Mouse (Mus musculus) retina, postnatal 1 day (tissue): ENCODE measurements around the gene Ankrd44.
A peak's percentile ranks its signal among the peaks of the same experiment; 100 is the strongest.

Experiments
- DNase-seq: peaks from one replicate; pipeline ENCODE4 v3.0.0-alpha.2; 2012

Gene Ankrd44

GRCm38 (mm10) chr1:54691824-54692223, 234.4 kb downstream of the Ankrd44 start:
- DNase-seq = no peak

DNA sequence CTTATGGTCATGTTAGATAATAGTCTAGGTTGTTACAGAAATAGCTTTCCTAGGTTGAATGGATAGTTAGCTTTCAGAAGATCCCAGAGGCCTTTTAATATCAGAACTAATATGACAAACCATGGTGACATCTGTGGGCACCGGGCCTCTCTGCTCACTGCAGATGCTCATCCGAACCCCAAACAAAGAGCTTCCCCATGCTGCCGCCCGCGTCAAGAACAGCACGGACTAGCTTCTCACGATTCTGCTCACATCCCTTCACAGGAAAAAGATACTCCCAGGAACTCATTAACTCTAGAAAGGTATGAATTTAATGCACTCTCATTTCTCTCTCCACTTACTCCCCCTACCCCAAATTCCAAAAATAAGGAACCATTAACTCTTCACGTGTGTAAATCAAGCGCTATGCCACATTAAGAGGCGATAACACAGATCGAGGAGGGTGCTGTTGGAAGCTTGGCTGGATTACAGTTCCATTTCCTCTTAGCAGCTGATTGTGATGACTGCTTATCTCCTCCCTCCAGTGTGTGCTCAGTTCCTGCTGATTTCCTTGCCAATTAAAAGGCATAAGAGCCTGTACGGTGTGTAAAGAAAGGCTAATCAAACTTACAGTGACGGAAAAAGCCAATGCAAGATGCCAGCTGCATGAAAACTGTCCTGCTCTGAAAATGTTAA, 235.8 kb downstream of the Ankrd44 start:
- peak; percentile 10 for DNase-seq

GRCm38 (mm10) chr1:54688441-54688840, 237.7 kb downstream of the Ankrd44 start:
- DNase-seq = no peak

GRCm38 (mm10) chr1:54684316-54684715, 241.9 kb downstream of the Ankrd44 start:
- no peak for DNase-seq

GRCm38 (mm10) chr1:54679556-54679955, 246.6 kb downstream of the Ankrd44 start:
- no peak for DNase-seq

DNA sequence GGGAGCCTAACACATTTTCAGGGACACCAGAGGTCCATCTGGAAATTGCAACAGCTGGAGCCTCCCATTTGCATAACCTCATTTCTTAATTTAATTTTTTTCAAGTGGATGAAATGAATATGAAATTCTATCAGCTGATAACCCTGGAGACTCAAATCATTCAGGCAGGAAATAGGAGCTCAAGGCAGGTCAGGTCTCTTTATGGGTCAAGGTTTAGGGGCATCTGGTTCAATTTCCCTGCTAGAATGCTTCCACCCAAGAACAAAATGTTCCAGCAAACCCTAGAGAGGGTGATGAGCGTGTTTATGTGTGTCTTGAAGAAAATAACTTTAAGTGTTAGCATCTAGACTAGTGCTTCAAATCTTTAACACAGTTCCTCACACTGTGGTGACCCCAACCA, 248.2 kb downstream of the Ankrd44 start:
- DNase-seq = peak; percentile 5

GRCm38 (mm10) chr1:54675478-54675877, 250.7 kb downstream of the Ankrd44 start:
- peak; percentile 39 for DNase-seq

GRCm38 (mm10) chr1:54667991-54668390, 258.2 kb downstream of the Ankrd44 start:
- no peak for DNase-seq

GRCm38 (mm10) chr1:54665582-54666405, 260.4 kb downstream of the Ankrd44 start:
- peak; percentile 84 for DNase-seq

- no peak for DNase-seq
These were observed 261.1 kb downstream of the Ankrd44 start for GRCm38 (mm10) chr1:54665095-54665494.

DNA sequence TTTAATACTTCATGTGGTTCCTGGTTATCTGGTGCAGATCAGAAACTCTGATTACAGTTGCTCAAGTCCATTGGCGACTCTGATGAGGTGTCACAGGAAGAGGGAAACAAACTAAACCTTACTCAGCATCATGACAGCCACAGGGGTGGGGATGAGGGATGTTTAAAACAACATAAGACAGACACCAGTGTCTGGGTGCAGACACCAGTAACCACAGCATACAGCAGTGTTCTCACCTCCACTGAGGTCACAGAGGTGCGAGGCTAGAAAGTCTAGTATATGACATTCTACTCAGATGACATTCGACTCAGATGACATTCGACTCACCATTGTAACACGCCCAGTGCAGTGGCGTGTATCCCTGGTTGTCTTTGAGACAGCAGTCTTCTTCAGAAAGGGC, 265.5 kb downstream of the Ankrd44 start:
- DNase-seq = no peak

DNA sequence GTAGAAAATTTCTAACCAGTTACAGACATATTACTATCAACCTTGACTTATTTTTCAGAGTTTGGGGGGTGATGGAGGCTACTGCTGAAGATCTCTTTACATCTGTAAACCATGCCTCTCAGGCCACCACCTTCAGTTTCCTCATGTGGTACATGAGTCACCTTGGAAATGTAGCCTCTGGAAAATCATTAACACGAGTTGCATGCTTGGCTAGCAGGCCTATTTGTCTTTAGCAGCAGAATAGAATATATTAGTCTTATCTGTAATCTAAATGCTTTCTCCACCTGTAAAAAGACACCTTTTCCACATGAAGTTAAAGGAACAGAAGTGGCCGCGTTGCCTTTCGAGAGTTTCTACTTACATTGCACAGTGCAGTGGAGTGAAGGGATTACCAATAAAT, 267.6 kb downstream of the Ankrd44 start:
- no peak for DNase-seq

- DNase-seq = no peak
These were observed 277.9 kb downstream of the Ankrd44 start for GRCm38 (mm10) chr1:54648237-54648636.

DNA sequence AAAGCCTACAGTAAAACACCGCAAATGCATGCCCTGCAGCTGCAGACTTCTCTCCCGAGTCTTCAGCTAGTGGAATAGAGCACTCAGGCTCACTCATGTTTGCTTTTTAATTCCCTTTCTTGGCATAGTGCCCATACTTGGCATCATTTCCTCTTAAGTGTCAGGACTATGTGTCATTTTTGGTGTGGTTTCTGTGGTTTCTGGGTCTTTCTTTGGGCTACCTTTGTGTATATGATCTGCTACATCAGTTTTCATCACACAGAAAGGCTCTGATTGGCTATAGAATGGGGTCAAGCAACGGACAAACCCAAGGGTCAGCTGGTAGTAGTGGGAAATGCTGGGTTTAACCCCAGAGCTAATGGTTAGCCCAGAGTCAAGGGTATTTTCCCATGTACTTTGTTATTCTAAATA, 278.8 kb downstream of the Ankrd44 start:
- peak; percentile 53 for DNase-seq

DNA sequence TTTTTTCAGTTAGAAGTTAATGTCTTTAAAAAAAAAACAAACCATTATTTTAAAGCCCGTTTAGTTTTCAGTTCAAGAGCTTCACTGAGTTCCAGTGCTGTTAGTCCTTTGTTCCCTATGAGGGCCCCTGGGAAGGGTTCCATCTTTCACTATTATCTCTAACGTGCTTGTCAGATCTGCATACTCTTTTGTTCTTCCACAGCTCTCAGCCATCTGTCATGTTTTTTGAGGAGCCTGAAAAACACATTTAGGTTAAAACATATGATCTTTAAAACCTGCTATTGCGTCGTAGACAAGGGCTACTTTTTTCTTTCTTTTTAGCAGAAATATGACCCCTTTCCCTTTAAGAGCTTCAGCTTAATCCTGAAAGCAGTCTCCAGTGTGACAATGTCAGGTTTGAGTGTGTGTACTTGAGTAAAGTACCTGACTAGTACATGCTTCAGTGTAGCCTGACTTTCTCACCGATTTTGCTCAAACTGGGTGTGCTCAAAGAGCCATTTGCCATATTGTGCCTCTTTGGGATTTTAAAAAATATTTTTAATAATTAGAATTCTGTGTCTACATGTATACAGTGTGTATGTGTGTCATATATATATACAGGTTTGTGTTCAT, 285.9 kb downstream of the Ankrd44 start:
- DNase-seq = peak; percentile 61

DNA sequence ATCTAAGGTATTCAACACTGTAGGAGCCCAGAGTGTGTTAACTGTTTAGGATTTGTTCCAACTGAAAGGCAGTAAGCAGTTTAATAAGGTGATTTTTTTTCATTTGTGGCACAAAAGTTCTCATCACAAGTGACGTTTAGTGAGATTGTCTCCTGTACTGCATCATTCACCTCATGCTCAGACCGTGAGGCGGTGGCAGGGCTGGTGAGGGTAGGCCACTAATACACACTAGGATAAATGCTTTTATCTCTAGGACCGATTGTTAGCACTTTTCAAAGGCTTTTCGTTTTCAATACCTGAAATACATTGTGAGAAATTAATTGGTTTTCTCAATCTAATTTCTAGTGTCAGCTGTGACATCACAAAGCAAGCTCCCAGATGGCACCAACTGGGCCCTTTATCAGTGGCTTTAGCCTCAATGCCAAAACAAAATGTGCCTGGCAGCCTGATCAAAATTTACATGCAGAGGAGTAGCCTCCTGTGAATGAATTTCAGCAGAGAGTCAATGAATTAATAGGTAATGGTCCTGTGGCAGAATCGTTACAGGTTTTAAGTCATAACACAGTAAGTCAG, 286.6 kb downstream of the Ankrd44 start:
- peak; percentile 24 for DNase-seq

DNA sequence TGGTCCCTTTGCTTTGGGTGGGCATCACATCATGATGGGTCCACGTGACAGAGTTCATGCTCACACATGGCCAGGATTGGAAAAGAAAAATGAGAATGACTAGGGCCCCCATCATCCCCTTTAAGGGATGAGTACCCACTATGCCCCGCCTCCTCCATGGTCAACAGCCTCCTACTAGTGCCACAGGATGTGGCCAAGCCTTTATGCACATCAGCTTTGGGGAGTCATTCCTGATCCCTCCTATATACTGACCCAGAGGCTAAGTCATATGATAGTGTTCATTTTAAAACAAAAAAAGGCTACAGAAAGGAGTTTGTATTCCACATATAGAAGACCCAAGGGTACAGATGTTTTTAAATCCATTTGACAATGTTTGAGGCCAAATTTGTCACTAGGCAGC, 287.1 kb downstream of the Ankrd44 start:
- DNase-seq = no peak

DNA sequence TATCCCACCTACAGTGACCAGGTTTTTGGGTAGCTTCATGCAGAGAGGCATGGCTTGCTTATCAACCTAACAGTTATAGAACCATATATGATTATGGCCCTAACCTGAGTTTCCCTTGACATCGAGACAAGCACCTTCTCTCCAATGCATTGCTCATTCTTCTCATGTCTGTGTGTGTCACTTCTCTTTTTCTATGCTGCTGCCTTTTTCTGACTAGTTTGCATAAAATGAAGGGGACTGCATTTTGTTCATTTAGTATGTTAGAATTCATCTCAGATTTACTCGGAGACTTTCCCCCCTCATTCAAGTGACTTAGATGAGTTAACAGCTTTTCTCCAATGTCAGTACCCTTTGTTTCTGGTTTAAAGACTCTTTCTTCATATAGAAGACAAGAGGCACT, 288.8 kb downstream of the Ankrd44 start:
- DNase-seq = no peak

- DNase-seq = no peak
These were observed 297.1 kb downstream of the Ankrd44 start for GRCm38 (mm10) chr1:54629106-54629505.

- no peak for DNase-seq
These were observed 311.2 kb downstream of the Ankrd44 start for GRCm38 (mm10) chr1:54614963-54615362.

GRCm38 (mm10) chr1:54612344-54612743, 313.8 kb downstream of the Ankrd44 start:
- no peak for DNase-seq

DNA sequence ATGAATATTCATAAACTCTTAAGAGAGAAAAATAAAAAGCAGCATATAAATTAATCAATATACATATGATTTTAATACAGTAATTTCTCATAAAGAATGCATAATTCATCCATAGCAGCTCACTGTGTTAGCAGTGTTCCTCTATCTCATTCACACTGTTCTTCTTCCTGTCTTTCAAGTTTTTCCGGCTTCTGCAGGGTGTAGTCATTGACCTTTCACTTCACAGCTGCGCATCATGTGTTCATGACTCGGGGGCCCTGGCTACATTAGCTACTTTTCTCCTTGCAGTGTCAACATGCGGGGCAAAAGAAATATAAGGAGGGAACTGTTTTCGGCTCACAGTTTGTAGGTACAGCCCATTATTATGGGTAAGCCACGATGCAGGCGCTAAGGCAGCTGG, 314.3 kb downstream of the Ankrd44 start:
- no peak for DNase-seq

GRCm38 (mm10) chr1:54606936-54607335, 319.3 kb downstream of the Ankrd44 start:
- no peak for DNase-seq

DNA sequence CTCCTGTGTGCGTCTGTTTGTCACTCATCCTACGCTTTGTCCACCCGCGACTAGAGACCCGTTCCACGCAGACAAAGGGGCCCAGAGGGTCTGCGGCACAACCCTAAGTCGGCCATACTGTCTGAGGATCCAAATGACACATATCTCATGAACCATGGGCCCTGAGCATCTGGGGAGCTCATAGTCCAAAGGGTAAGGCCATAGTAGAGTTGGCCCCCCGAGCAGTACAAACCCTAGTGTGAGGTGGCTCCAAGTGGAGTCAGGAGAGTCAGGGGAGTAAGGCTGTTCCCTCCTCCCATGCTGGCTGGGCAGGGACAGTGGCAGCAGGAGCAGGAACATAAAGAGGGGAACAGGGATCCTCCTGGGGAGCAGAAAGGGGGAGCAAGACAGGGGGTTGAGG, 324.5 kb downstream of the Ankrd44 start:
- no peak for DNase-seq
